Mouse (Mus musculus) lung, postnatal 25 days (tissue): ENCODE results near the gene Gtf3c2.
A peak's percentile ranks its signal among the peaks of the same experiment; 100 is the strongest.

Experiments used
- DNase-seq: peaks from one replicate; pipeline ENCODE4 v3.0.0; 2022; ENCODE audit warnings: low spot score

Gtf3c2 gene

DNA sequence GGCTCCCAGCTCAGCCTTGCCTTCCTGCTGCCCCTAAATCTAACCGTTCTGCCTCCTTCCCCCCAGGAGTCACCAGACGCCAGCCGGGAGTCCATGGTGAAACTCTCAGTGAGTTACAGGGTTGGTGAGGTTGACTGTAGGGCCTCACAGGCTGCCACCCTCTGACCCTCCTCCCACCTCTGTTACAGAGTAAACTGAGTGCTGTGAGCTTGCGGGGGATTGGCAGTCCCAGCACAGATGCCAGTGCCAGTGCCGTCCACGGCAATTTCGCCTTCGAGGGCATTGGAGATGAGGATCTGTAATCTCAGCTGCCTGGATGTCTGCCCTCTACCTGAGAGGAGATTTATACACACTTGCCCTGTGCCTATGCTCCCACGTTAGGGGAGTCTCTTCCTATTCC lies 18.2 kb upstream of the Gtf3c2 start:
- no peak for DNase-seq

DNA sequence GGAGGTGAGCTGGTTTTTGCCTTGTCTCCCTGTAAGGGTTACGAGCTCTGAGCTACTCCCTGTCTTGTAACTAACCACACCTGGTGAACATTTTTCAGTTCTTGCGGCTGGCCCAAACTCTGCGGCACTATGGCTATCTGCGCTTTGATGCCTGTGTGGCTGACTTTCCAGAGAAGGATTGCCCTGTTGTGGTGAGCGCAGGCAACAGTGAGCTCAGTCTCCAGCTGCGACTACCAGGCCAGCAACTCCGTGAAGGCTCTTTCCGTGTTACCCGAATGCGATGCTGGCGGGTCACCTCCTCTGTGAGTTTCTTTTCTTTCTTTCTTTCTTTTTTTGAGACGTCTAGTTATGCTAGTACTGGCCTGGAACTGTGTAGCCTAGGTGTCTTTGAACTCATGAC lies 17.1 kb upstream of the Gtf3c2 start:
- DNase-seq: no peak

DNA sequence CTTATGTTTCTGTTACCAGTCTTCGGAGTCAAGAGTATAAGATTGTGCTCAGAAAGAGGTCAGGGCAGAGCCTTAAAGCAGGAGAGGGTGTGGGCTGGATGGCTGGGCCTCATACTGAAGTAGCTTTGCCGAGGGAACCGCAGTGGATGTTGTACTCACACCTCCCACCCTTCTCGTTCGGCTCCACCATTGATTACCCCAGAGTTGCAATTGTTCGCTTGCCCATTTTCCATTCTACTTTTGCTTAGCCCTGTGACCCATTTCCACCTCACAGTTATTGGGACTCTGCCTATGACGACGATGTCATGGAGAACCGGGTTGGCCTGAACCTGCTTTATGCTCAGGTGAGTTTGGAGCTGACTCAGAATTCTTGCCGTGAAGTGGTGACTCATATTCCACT lies 16.3 kb upstream of the Gtf3c2 start:
- DNase-seq: no peak

DNA sequence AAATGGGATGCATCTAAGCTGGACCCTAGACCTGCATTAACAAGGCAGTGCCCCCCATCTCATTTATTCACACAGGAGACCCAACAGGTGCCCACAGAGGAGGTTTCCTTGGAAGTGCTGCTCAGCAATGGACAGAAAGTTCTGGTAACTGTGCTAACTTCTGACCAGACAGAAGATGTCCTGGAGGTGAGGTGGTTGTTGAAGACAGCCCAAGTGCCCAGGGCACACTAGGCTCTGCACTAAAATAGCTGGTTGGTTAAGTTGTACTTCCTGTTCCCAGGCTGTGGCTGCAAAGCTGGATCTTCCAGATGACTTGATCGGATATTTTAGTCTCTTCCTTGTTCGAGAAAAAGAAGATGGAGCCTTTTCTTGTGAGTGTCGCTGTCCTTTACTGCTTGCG lies 15.7 kb upstream of the Gtf3c2 start:
- no peak for DNase-seq

DNA sequence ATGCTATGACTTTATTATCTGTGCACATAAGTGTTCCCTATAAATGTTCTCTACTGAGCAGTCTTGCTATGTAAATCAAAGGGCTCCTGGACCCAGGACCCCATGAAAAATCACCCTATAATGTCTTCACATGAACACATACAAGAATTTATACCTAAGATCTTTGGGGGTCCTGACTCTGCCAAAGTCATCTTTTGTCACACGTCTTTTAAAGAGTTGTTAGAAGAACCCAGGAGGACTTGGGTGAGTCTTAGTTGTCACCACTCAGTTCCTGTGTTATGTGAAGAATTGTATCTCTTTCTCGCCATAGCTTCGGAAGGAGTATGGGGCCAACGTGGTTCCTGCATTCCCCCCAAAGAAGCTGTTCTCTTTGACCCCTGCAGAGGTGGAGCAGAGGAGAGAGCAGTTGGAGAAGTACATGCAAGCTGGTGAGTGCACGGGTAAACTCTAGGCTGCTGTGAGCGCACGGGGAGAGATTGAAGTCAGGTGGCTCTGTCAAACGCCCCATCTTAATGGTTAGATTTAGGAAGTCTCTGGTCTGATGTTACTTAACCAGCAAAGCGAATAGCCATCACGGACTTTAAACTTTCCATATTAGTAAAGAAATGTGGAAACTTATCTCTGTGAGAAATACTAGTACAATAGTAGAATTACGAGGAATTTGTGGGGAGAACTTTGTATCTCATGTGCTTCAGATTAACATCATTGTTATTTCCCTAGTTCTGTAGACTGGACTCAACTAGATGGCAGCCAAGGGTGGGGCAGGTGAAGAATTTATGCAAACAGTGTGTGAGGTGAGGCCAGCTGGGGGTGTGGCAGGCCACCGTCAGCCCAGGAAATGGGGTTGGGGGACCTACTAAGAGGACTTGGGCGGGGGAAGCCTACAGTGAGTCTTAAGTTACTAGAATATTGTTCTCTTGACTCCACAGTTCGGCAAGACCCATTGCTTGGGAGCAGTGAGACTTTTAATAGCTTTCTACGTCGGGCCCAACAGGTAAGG lies 14.8 kb upstream of the Gtf3c2 start:
- DNase-seq: no peak

DNA sequence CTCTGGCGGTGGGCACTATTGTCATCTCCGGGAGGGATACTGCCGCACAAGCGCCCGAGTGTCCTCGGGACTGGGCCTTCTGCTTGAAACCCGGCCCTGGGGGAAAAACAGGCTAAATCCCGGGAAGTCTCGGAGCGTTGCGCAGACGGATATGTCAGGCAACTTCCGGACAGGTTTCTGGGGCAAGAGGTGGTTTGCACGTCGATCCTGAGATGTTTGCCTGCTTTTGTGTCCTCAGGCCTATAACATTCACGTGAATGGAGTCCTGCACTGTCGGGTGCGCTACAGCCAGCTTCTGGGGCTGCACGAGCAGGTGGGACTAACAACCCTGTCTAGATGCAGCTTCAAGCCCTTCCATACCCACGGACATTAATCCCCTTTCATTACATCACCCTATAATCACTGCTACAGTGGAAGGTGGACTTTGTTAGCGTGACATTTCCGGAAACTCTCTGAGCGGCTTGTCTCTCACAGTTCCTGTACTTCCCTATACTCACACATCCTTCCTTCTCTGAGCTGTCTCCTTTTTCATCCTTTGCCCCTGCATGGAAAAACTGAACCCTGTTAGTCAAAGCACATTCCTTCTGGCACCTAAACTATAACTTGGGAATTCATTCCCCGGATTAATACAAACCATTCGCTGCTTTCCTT lies 13.8 kb upstream of the Gtf3c2 start:
- DNase-seq: no peak

DNA sequence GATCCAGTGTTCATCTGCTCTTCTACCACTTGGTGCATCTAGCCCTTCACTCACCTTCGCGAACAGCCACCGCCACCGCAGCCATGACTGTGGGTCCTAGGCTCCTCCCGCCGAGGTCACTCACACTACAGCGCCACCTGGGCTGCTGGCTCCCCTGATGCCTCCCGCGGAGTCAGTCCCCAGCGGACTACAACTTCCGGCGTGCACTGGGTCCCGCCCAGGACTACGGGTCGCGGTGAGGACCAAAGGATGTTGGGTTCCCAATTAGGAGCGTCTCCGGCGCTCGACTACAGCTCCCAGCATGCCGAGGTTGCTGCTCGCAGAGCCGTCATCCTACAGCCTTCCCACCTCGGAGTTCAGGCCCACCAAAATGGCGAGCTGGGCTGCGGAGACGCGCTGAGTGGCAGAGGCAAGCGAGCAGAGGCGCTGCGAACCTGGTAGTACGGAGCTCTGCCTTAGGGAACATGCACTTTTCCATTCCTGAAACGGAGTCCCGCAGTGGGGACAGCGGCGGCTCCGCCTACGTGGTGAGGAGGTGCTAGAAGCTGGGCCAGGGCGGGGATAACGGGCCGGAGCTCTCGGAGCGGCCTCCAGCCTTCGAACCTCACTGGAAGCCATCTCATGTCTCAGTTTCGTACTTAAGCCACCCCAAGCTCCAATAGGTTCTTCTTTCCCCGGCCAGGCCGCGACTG lies 13.1 kb upstream of the Gtf3c2 start, which contains the start of the genes Snx17 and Eif2b4:
TSS of gene Snx17 (plus strand) at position 289 of the 692 bp plus-strand sequence.
TSS of gene Eif2b4 (minus strand) at position 492 of the 692 bp plus-strand sequence.
- DNase-seq: peak; percentile 100

DNA sequence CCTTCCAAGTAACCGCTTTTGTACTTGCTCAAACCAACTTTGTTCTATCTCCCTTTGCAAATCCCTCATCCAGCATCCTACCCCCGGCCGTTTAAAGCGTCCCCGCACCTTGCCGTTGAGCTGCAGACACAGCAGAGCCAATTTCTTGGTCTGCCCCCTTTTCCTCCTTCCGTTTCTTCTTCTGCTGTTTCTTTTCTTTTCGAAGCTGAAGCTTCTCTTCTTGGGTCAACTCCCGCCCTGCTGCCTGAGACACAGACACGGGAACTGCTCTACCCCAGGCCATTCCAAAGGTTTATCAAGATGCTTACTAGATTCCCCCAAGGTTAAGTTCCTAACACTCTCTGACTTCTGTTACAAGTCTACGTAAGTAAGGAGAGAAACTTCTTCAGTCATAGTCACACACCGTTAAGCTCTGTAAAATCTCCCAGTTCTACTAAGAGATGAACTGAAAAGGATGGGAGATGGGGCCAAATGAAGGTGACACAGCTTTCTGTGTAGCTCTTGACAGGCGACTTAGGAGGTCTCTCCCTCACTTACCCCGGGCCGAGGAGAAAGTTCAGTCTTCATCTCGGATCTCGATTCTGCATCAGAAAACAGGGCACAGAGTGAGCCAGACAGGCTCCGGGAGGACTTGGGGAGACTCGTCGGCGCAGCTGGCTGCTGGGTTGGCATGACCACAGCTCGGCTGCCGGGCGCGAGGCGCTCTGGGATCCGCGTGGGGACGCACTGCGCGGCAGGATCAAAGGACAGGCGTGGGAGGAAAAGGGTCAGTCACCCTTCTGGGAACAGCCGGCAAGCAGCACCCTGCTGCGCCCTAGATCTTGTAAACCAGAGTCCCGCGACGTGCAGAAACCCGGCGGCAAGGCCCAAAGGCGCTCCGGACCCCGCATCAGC lies 12.3 kb upstream of the Gtf3c2 start:
- DNase-seq: no peak

DNA sequence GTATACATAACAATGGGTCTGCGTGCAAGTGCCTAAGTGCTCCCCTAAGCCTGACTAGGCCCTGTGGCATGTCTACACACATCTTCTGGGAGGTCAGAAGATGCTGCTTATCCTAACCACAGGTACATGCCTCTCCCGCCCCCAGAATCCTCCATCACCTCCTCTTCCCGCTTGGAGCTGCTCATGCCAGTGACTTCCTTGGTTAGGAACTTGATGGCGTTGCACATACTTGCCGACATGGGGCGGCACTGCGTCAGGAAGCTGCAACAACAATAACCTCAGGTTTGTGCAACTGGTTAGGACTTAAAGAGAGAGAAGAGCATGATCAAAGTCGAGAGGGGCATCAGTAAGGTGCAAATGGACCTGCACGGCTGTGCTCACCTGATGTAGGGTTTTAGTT lies 10.3 kb upstream of the Gtf3c2 start:
- no peak for DNase-seq

DNA sequence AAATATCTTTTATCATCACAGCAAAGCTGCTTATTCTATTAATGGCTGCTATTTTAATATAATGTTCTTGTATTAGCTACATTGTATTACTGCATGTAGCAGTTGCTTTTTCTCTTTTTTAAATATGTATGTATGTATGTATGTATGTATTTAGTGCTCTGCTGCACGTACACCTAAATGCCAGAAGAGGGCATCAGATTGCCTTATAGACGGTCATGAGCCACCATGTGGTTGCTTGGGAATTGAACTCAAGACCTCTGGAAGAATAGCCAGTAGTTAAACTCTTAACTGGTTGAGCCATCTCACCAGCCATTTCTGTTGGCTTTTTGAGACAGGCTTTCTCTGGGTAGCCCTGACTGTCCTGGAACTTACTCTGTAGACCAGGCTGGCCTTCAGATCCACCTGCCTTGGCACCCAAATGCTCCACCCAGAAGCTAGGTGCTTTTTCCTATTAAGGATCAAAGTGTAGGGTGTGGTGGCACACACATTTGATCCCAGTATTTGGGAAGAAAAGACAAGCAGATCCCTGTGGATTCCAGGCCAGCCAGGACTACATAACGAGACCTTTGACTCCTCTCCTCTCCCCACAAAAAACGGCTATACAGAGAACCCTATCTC lies 8.4 kb upstream of the Gtf3c2 start:
- DNase-seq: no peak

DNA sequence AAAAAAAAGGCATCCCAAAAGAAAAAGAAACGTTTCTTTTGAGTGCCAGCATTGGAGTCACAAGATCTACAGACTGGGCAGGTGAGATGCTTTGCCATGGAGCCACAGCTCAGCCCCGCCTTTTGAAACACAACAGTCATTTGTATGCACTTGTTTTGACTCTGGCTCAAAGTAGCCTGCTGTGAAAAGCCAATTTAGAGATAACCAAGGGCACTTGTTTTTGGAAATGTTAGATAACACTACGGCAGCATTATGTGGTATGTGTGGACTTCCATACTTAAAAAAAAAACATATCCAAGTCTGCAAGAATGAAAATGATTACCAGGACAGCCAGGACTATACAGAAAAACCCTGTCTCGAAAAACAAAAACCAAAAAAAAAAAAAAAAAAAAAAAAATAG lies 3.7 kb upstream of the Gtf3c2 start:
- no peak for DNase-seq

DNA sequence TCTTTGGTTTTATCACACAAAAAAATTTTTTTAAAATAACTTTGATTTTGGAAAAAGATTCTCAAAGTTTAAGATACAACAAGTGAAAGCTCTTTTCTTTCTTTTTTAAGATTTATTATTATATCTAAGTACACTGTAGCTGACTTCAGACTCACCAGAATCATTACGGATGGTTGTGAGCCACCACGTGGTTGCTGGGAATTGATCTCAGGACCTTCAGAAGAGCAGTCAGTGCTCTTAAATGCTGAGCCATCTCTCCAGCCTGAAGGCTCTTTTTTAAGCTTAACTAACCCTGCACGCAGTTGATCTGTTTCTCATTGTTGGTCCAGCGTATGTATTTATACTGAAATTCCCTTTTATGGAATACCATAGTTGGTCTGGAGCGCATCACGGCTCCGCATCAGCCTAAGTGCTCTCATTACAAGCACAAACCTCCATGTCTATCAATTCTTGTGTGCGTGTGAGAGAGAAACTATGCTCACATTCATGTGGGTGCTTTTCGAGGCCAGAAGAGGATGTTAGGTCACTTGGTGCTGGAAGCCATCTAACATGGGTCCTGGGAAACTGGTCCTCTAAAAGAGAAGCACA lies 1.3 kb upstream of the Gtf3c2 start:
- DNase-seq: no peak

DNA sequence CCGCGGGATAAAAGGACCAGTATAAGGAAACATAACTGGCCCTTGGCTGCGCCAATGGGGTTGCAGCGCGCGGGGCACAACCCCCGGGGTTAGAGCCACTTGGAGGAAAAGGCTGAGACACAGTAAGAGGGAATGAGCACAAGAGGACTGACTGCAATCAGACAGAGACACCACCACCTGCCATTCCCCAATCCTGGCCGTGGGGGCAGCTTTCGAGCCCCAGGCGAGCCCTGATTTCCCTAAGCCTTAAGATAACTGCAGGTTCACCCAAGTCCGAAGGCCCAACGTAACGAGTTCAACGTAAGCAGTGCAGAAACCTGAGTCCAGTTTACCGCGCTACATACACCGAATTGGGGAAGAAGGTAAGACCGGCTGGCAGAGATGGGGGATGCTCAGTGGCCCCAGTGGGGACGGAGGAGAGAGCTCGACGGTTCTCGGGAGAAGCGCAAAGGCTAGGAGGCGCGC lies 611 bp downstream of the Gtf3c2 start:
- DNase-seq: no peak

DNA sequence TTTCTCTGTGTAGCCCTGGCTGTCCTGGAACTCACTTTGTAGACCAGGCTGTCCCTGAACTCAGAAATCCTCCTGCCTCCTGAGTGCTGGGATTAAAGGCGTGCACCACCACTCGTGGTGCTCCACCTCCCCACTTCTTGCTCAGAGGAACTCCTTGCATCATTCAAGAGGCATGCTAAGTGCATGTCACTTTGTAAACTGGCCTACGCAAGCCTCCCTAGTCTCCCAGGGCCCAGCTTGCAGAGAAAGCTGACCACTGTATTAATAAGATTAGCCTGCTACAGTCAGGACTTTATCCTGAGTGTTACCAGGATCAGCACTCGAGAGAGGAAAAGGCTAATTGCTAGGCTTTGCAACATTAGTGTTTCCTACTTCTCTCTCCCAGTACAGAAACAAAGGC lies 11.3 kb downstream of the Gtf3c2 start:
- DNase-seq: peak; percentile 25

DNA sequence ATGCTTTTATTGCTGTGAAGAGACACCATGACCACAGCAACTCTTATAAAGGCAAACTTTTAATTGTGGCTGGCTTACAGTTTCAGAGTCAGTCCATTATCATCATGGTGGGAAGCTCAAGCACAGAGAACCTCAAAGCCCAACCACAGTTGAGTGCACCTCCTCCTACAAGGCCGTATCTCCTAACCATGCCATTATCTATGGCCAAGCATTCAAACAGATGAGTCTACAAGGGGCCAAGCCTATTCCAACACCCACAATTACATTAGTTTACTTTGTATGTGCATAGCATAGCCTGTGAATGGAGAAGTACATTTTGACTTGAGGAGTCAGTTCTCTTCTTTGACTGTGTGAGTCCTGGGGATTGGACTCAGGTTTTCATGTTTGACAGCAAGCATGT lies 15.1 kb downstream of the Gtf3c2 start:
- no peak for DNase-seq

DNA sequence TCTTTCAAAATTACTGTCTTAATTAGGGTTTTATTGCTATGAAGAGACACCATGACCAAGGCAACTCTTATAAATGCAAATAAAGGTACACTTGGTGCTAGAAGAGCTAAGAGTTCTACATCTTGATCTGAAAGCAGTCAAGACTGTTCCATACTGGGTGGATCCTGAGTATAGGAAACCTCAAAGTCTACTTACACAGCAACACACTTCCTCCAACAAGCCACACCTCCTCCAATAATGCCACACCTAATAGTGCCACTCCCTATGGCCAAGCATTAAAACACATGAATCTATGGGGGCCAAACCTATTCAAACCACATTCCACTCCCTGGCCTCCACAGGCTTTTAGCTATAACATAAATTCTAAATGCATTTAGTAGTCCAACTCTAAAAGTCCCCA lies 17.5 kb downstream of the Gtf3c2 start:
- DNase-seq: no peak

DNA sequence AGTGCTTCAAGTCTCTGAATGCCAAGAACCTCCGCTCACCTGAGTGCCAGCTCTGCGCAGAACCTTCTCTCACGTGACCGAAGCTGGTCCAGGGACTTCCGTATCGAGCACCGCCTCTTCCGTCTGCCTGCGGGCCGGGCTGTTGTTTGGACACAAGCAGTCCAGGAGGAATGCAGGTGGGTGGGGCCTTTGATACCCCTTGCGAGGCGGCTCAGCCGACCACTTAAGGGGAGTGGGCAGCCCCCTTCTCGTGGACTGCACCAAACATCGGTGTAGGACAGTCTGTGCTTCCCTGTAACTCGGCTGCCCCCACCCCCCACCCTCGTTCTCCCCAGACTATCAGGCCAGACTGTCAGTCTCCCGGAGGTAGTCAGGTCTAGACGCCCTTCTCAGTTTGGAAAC lies 25.8 kb downstream of the Gtf3c2 start, which contains the start of gene Mpv17:
TSS of gene Mpv17 (minus strand) at position 100 of the 402 bp plus-strand sequence.
- peak; percentile 88 for DNase-seq

DNA sequence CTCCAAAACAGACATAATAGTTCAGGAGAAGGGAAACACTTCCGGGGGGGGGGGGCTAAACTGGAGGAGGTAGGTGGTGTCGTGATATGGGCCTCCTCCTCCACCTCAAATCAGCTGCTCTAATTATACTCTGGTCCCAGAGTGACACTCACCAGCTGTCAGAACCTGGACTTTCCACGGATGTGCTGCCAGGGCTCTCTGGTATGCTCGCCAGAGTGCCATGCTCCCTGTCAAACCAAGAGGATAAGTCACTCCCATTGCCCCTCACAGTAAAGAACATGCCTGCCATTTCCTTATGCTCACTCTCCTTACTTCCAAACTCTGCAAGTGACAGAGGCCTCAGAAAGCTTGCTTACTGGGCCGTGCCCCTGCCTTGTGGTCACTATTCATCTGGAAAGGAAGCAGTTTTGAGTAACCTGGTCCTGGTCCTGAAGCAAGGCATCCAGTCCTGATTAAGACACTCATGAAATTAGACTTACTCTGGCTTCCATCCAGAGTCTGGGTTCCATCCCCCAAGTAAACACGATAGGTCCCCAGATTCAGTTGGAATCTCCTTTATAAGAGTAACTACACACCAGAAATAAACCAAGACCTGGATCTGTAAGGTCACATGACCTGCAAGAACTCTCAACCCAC lies 26.3 kb downstream of the Gtf3c2 start:
- DNase-seq: no peak

DNA sequence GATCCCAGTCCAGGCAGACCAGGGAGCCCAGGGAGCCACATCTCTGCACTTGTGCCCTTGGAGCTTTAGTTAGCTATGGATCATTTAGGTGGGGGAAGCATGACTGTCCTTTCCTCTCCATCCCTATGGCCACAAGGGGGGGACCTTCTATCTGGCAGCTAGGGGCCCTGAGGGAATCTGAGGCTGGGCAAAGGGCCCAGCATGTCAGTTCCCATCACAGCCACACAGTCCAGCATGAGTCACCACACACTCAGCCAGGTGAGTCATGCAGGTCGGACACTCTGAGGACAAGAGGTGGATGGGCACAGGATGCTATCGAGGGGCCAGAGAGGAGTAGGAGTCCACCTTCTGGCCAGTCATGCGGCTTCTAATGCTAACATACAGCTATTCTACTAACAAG lies 28.2 kb downstream of the Gtf3c2 start:
- no peak for DNase-seq

DNA sequence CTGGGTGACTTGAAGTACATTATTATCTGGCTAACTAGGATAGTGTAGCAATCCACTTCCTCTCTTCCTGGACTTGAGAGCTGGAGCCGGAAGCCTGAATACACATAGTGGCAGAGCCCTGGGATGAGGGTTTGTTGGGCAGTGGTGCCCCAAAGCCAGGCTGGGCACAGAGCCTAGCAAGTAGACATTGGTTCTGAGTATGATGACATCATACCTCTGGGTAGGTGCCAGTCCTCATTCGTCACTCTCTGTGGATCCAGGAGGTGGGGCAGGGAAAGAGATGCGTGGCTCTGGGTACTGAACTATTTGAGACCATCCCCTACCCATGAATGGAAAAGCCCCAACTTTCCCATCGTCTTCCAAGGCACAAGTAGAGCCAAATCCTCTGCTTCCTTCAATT lies 30.2 kb downstream of the Gtf3c2 start:
- DNase-seq: no peak
